Mouse (Mus musculus) stomach, embryonic 14.5 days (tissue): ENCODE data around the gene Maml1. TPM values are rescaled to one million over a fixed set of nuclear protein-coding genes. Genes with fewer than 3 reads are reported as not detected.

ENCODE experiments used
- ATAC-seq: fragments of 200-750 bp; cut with Nextera tagmentation; 2 replicates; pipeline ENCODE4 v1.8.0; 2017; ENCODE audit warnings: low read depth, moderate TSS enrichment; ENCODE audit not compliant: insufficient number of reproducible peaks, insufficient read depth, low FRiP score
- H3K27ac ChIP-seq: fragments of 300-500 bp; sonication (generic); 2 replicates; pipeline ENCODE4 v1.5.1; 2014; ENCODE audit warnings: mild to moderate bottlenecking, low read length, moderate library complexity, mixed read lengths
- H3K27me3 ChIP-seq: fragments of 300-500 bp; sonication (generic); 2 replicates; pipeline ENCODE4 v1.6.1; 2014; ENCODE audit warnings: low read length, control low read depth, mixed read lengths; ENCODE audit not compliant: control insufficient read depth, insufficient read depth
- H3K36me3 ChIP-seq: fragments of 300-500 bp; sonication (generic); 2 replicates; pipeline ENCODE4 v1.6.1; 2014; ENCODE audit warnings: mild to moderate bottlenecking, control low read depth, low read length, moderate library complexity, mixed read lengths; ENCODE audit not compliant: control insufficient read depth, insufficient read depth
- H3K4me1 ChIP-seq: fragments of 300-500 bp; sonication (generic); 2 replicates; pipeline ENCODE4 v1.6.1; 2014; ENCODE audit warnings: low read length, control low read depth, mixed read lengths; ENCODE audit not compliant: control insufficient read depth, insufficient read depth
- H3K4me2 ChIP-seq: fragments of 300-500 bp; sonication (generic); replicated peaks from 2 replicates; pipeline ENCODE4 v1.6.1; 2014; ENCODE audit warnings: low read depth, low read length, control low read depth
- H3K4me3 ChIP-seq: fragments of 300-500 bp; sonication (generic); 2 replicates; pipeline ENCODE4 v1.5.1; 2014; ENCODE audit warnings: low read depth, low read length, control low read depth
- H3K9ac ChIP-seq: fragments of 300-500 bp; sonication (generic); replicated peaks from 2 replicates; pipeline ENCODE4 v1.6.1; 2014; ENCODE audit warnings: low read depth, mild to moderate bottlenecking, control low read depth, low read length, moderate library complexity, mixed read lengths
- H3K9me3 ChIP-seq: fragments of 300-500 bp; sonication (generic); 2 replicates; pipeline ENCODE4 v1.6.1; 2016; ENCODE audit warnings: low read depth, low read length, control low read depth; ENCODE audit not compliant: control insufficient read depth
- WGBS: fragments of 180-500 bp; shearing (Covaris S2); extraction: QIAGEN DNeasy Blood & Tissue Kit; methylation state at CpG from one replicate; pipeline ENCODE4 v1.1.7; 2014; 5-methylcytosine and 5-hydroxymethylcytosine counted together
- polyA plus RNA-seq: library from polyadenylated mRNA; unstranded; fragments of >200 nt; fragmentation: Nextera tagmentation; extraction: Ambion mirVana; gene quantifications from 2 replicates; pipeline ENCODE4 v1.2.1, GENCODE M21; 2014

The Maml1 gene
- polyA plus RNA-seq, 1 experiment from 2014 or later = 9.9 TPM

DNA sequence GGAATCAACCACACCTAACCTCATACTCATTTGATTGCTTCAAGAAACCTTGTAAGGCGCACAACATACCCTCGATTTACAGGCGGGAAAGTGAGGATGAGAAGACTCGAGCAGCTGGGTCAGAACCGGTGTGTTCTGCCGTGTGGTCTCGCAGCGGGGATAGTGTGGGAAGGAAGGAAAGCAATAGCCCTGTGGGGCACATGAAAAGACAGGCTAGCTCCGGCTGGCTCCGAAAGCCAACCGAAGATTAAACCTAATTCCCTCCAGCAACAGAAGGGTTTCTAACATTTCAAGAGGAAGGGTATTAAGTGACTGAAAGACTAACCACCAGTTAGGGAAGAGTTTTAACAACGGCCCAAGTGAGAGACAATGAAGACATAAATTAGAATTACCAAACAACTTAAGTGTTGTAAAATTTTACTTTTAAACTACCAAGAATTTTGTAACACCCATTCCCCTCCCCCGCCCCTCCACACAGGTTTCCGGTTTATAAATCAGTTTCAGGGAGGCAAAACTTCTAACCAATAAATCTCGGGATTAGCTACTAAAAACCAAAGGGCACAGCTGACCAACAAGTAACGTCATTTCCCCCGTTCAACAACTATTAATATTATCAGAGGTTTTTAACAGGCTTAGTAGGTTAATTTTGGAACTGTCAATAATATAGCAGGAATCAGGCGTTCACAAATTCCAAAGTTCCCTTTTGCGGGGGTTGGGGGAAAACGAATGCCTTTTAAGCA is 1.5 kb downstream of the Maml1 start:
- peak overlapping the region; percentile 95 for H3K4me3 ChIP-seq
- H3K36me3 ChIP-seq = peaks cover 29% of the 10 kb centered on the region
- no peak for ATAC-seq
- H3K4me2 ChIP-seq = peak overlapping the region; percentile 84
- H3K9ac ChIP-seq = peak overlapping the region; percentile 98
- H3K27ac ChIP-seq = peak overlapping the region; percentile 99
- 13% methylated on average over 20 of the region's 20 CpGs for WGBS
- peaks cover 7% of the 10 kb centered on the region; the same call in 1 of the 2 replicates for H3K4me1 ChIP-seq
- H3K9me3 ChIP-seq = no peaks in the 10 kb centered on the region
- no peaks in the 10 kb centered on the region for H3K27me3 ChIP-seq

DNA sequence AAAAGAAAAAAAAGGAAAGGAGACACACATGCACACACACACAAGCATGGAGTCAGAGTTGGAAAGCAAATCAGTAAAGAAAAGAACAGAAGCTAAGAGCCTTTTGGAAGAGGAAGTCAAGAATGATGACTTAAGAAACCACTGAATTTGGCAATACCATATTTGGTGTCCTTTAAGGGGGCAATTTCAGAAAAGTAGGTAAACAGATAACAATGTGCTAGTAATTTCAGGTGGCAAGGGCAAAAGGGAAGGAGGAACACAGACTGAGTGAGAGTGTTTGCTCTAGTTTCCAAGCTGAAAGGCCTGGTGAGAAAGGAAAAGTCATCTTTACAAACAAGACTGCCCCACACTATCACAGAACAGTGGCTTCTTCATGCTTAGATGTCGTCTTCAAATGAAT is 5.7 kb downstream of the Maml1 start:
- Histone ChIP-seq H3K4me1 (peaks cover 7% of the 10 kb centered on the region; the same call in 1 of the 2 replicates), H3K36me3 (peaks cover 9% of the 10 kb centered on the region), H3K27me3 (no peaks in the 10 kb centered on the region), H3K9me3 (no peaks in the 10 kb centered on the region), H3K27ac (no peak overlapping the region), H3K4me2 (no peak overlapping the region), H3K9ac (no peak overlapping the region), H3K4me3 (no peak overlapping the region)
- WGBS = 82% methylated on average over 1 of the region's 1 CpGs
- no peak for ATAC-seq

- H3K4me1 ChIP-seq = peaks cover 7% of the 10 kb centered on the region; the same call in 1 of the 2 replicates
- H3K27me3 ChIP-seq = no peaks in the 10 kb centered on the region
- H3K27ac ChIP-seq = no peak overlapping the region
- H3K9ac ChIP-seq = no peak overlapping the region
- no peak overlapping the region for H3K4me3 ChIP-seq
- no peak overlapping the region for H3K4me2 ChIP-seq
- no peaks in the 10 kb centered on the region for H3K9me3 ChIP-seq
- no peak for ATAC-seq
- H3K36me3 ChIP-seq = peaks cover 12% of the 10 kb centered on the region
- WGBS = 91% methylated on average over 7 of the region's 7 CpGs
Observed at GRCm38 (mm10) chr11:50285696-50286095, 6.4 kb downstream of the Maml1 start.

DNA sequence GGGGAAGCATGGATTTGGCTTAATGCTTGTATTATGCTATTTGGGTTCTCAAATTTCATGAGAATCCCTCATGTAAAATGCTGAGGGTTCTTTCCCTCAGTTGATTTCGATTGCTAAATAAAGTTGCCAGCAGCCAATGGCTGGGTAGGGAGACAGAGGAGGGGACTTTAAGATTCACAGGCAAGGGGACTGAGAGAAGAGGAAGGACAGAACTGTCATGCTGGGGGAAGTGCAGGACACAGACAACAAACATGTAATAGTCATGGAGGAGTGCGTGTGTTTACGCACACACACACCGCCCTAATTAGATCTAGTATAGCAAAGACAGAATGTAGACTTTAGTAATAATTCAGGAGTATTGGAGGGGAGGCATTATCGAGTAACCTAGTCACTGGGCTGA is 6.8 kb downstream of the Maml1 start:
- no peak for ATAC-seq
- 93% methylated on average over 5 of the region's 5 CpGs for WGBS
- H3K27me3 ChIP-seq = no peaks in the 10 kb centered on the region
- H3K9ac ChIP-seq = no peak overlapping the region
- no peak overlapping the region for H3K27ac ChIP-seq
- no peak overlapping the region for H3K4me2 ChIP-seq
- peaks cover 14% of the 10 kb centered on the region for H3K36me3 ChIP-seq
- H3K4me1 ChIP-seq = peaks cover 5% of the 10 kb centered on the region; the same call in 1 of the 2 replicates
- no peak overlapping the region for H3K4me3 ChIP-seq
- no peaks in the 10 kb centered on the region for H3K9me3 ChIP-seq

DNA sequence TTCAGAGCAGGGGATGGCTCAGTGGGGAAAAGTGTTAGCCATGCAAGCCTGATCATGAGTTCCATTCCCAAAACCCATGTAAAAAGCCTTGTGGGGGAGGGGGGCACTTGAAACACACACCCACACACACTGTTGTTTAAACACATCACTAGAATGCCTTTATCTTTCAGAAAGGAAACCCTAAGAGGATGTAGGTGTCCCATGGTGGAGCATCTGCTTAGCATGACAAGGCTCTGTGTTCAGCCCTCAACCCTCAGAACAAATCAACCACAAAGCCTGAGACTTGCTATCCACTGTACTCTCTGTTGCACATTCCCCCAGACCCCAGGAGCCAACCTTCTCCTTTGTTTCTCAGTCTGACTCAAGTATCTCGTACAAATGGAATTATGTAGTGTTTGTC is 12.1 kb downstream of the Maml1 start:
- WGBS = 74% methylated on average over 1 of the region's 1 CpGs
- ATAC-seq = no peak
- Histone ChIP-seq H3K9ac (no peak overlapping the region), H3K27me3 (no peaks in the 10 kb centered on the region), H3K4me2 (no peak overlapping the region), H3K9me3 (no peaks in the 10 kb centered on the region), H3K27ac (no peak overlapping the region), H3K4me3 (no peak overlapping the region), H3K36me3 (peaks cover 4% of the 10 kb centered on the region), H3K4me1 (peaks cover 8% of the 10 kb centered on the region; the same call in 1 of the 2 replicates)

- no peak overlapping the region for H3K4me3 ChIP-seq
- no peak overlapping the region for H3K9ac ChIP-seq
- peaks cover 4% of the 10 kb centered on the region for H3K36me3 ChIP-seq
- no peak overlapping the region for H3K4me2 ChIP-seq
- ATAC-seq = no peak
- no peak overlapping the region for H3K27ac ChIP-seq
- no peaks in the 10 kb centered on the region for H3K27me3 ChIP-seq
- 71% methylated on average over 4 of the region's 4 CpGs for WGBS
- H3K4me1 ChIP-seq = peaks cover 9% of the 10 kb centered on the region; the same call in 1 of the 2 replicates
- H3K9me3 ChIP-seq = no peaks in the 10 kb centered on the region
Observed at GRCm38 (mm10) chr11:50279005-50279404, 13.1 kb downstream of the Maml1 start.

DNA sequence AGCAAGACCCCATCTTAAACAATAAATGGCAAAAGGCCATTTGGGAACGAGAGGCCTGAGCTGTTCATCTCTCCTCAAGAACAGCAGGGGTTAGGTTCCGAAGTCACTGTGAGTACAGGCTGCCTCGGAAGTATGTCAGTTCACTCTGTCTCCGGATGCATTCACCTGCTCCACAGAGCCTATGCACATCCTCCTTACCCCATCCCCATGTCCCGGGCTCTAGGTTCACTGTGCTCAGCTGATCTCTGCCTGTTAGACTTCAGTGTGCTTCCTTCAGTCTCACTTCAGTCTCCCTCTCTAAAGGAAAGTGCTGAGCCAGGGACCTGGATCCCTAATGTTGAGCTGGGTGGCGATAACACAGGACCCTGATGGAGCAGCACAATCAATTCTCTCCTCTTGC is 14.4 kb downstream of the Maml1 start:
- H3K9me3 ChIP-seq = no peaks in the 10 kb centered on the region
- H3K4me1 ChIP-seq = peaks cover 9% of the 10 kb centered on the region; the same call in 1 of the 2 replicates
- 93% methylated on average over 6 of the region's 6 CpGs for WGBS
- no peak overlapping the region for H3K4me2 ChIP-seq
- no peak for ATAC-seq
- peaks cover 4% of the 10 kb centered on the region for H3K36me3 ChIP-seq
- H3K27ac ChIP-seq = no peak overlapping the region; the same call in 1 of the 2 replicates
- H3K9ac ChIP-seq = no peak overlapping the region
- no peak overlapping the region for H3K4me3 ChIP-seq
- H3K27me3 ChIP-seq = no peaks in the 10 kb centered on the region

DNA sequence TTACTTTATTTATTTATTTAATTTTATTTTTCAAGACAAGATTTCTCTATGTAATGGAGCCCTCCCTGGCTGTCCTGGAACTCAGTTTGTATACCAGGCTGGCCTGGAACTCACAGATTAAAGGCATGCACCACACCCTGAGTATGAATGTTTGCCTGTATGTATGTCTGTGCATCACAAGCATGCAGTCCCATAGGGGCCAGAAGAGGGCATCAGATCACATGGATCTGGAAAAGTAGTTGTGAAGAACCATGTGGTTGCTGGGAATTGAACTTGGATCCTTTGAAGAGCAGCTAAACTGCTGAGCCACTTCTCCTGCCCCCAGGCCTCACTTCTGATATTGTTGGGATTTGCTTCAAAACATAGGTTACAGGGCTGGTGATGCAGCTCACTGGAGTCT is 15.1 kb downstream of the Maml1 start:
- no peak overlapping the region for H3K4me2 ChIP-seq
- H3K27me3 ChIP-seq = no peaks in the 10 kb centered on the region
- no peak overlapping the region for H3K9ac ChIP-seq
- H3K27ac ChIP-seq = no peak overlapping the region
- ATAC-seq = no peak
- peaks cover 4% of the 10 kb centered on the region for H3K36me3 ChIP-seq
- H3K4me1 ChIP-seq = peaks cover 9% of the 10 kb centered on the region; the same call in 1 of the 2 replicates
- H3K9me3 ChIP-seq = no peaks in the 10 kb centered on the region
- no peak overlapping the region for H3K4me3 ChIP-seq
